Mouse (Mus musculus) urinary bladder, postnatal 4 days (tissue): ENCODE results near the gene Akap2.

ENCODE experiments used
- DNase-seq, 2 experiments: peaks; one replicate each; pipeline ENCODE4 v3.0.0; 2021 to 2022; ENCODE audit warnings: low spot score in 2 of 2

Gene Akap2

DNA sequence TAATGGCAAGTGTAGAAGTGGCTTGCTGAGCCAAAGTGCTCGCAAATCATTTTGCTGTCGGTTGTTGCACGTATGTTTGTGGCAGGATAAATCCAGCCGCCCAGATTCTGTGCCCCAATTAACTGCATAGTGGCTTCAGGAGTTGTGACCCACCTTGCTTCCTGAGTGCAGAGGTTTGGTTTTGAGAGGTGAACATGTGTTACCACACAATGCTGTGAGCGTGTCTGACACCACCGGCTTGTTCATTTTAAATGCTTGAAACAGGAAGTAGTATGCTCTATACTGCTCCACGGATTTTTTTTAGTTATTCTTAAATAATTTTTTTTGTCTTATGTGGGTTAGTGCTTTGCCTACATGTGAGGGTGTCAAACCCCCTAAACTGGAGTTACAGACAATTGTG, 114.9 kb downstream of the Akap2 start:
- DNase-seq: no peak

DNA sequence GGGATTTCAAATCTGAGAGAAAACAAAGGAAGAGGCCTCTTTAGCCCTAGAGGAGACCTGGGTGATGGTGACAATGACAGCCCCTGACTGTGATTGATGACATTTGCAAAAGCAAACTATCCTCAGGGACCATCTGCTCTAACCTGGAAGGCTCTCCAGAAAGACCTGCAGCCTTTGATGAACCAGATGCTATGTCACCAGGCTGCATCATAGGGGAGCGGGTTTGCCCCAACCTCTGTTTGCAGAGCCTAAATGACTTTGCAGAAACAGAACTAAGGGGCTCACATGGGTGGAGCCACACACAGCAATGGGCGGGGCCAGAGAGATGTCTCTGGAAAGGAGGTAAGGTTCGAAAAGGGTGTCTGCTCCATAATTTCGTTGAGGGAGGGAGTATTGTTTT, 115.6 kb downstream of the Akap2 start:
- no peak for DNase-seq

DNA sequence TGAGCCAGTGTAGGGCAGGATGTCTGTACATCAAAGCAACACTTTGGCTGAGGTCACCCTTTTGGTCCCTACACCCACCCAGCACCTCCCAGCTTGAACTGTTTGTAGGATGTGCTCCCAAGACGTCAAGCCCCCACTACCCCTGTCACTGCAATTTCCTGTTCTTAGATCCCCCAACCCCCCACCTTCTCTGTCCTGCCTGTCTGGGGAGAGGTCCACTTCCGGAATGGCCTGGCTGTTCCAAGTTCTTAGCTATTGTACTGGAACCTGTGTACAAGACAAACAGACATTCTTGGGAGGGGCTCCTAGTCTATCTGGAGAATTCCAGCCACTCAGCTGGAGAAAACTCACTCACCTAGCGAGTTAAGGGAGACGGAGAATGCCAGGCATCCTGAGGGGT, 116.7 kb downstream of the Akap2 start:
- no peak for DNase-seq

DNA sequence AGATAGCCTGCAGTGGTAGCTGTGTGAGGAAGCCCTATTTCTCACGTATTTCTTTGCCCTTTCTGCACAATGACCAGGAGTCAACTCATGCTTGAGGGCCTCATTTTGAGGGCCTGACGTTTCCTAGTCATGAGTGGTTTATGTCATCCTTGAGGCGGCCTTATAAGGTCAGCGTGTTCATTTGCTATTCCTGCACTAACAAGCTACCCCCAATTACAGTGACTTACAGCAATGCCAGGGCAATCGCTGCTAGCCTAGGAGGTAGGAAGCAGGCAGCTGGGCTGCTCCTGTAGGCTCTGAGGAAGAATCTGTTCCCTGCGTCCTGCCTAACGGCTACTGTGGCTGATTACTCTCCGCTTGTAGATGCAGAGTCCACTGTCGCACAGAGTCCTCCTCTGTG, 119.6 kb downstream of the Akap2 start:
- DNase-seq: no peak

DNA sequence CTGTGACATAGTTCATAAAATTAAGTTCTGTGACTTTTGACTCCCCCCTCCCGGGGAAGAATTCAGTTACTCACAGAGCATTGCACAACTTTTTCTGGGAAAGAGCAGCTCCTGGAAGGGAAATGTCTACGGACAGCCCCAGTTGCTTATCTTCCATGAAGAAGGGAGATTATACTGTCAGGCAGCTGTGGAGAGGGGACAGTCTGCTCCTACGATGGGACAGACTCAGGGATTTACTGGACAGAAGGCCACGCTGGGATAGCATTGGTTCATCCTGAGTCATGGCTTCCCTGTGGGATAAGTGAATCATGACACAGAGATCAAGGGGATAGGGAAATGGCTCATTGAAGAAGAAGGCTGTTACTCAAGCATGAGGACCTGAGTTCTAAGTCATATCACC, 121.9 kb downstream of the Akap2 start:
- no peak for DNase-seq

DNA sequence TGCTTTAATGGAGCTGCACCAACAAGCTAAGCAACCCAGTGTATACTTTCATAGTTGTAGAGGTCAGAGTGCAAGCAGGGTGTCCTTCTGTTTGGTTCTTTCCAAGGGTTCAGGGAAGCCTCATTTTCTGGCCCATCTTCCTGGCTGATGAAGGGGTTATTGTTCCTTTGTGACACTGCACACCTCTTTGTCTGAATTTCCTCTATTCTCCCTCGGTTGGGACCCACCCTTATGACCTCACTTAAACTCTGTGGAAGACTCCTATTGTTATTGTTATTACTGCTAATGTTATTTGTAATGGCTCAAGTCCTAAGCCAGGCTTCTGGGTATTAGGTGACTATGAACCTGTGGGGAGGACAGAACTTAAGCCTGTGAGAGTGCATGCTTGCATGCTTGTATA, 124.5 kb downstream of the Akap2 start:
- no peak for DNase-seq

DNA sequence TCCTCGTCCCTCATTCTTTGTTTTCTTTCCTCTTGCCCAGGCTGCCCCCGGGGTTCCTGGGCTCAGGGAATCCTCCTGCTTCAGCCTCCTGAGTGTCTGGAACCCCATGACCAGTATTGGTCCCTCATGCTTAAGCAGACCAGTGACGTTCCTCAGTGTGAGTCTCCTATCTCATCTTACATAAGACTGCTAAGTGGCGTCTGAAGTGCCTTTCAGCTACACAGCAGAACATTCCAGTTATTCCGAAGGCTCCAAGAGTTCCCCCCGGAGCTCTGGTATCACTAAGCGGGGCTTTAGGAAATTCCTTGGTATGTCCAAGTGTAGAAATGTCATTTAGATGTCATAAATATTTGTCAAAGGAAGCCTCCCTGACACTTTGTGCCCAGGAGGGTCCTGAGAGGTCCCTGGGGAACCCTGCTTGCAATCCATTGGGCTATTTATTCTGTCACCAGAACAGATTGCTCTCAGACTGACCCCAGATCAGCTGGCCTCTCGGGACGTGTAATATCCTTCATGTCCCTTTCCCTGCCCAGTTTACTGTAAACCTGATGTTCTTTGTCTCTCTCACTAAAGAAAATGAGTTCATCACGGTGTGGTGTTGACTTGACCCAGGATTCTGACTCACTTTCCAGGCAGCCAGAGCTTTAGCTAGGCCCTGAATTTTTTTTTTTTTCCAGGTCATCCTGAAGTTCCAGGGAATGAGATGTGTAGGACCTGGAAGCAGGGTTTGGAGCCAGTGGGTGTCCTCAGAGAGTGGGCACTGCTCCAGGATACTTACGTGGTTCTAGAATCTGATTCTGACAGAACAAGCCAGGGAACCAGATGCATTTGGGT, 125.2 kb downstream of the Akap2 start:
- no peak for DNase-seq

DNA sequence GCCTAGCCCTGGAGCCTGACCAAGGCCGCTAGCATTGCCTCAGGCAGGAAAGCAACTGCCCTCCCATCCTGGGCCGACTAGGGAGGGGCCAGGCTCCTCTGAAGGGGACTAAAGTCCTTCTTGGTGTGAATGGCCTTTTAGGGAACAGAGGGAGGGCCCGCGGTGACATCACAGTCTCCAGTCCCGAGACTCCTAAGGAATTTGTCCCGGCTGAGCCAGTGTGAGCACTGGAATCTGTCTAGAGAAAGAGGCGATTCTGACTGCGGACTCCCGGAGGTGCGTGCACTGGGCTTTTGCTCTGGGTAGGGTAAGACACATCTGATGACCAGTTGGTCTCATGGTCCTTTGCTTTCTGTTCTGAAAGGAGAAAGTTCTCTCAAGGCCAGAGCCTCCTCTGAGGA, 127.6 kb downstream of the Akap2 start:
- DNase-seq: peak; percentile 68 to 75

DNA sequence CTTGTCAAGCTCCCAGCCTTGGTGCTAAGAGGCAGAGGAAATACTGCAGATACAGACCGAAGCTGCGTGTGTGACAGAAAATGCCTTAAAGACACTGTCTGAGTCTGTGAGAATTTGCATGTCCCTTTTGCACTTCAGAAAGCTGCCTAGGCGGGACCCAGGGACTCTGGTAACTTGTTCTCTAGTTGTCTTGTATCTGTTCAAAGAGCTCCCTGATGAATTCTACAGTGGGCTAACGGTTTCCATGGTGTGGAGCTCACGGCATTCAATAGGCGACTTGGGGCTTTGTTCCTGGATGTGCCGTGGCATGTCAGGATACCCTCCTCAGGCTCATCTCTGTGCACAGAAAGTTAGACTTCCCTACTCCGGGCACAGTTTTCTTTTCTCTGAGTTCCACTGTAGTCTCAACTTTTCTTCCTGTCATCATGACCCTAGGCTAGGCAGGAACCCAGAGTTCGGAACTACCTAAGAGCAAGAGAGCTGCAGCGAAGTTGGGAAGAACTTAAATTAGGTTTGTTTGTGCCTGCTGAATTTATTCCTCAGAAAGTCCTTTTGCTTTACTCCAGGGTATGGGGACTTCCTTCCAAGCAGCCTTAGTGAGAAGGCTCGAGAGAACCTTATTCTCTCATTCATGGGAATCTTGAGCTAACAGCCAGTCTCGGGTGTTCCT, 128.2 kb downstream of the Akap2 start:
- no peak for DNase-seq

DNA sequence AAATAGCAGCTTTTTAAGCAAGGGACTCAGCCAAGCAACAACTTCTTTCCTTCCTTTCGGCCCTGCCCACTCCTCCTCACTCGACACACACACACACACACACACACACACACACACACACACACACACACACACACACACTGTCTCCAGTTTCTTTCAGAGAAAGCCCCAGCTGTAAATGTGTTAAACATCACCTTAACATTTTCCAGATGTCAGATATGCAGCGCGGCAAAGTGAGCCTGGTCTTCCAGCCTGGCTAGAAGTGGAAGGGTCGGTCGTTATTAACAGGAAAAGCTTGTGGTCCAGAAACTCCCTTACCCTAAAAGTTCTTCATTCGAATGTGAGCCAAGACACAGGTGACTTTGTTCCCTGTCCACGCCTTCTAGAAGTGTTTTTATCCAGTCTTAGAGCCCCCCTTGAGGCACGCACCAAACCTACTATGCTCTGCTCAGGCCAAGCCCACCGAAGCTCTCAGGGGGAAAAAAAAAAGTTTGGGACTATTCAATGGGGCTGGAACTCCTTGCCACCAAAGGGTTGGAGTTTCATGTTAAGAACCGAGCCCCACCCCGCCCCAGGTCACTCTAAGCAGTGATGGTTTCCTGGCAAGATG, 129.0 kb downstream of the Akap2 start:
- DNase-seq: no peak

DNA sequence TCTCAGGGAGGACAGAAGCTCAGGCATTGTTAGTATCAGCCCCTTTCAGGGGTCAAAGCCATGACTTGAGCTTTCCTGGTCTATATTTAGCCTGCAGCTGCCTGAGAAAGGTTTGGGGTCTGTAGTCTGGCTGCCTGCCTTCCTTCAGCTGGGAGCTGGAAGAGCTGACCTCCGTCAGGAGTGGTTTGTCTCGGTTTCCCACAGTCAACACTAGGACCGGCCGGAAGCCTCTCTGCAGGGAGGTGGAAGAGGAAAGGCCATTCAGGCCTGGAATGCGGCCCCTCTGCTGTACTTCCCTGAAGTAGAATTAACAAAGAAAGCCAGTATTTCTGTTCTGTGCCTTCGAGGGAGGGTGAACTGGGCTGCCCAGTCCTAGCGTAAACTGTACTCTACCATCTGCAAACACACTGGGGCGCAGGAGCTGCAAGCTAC, 129.6 kb downstream of the Akap2 start:
- no peak for DNase-seq

DNA sequence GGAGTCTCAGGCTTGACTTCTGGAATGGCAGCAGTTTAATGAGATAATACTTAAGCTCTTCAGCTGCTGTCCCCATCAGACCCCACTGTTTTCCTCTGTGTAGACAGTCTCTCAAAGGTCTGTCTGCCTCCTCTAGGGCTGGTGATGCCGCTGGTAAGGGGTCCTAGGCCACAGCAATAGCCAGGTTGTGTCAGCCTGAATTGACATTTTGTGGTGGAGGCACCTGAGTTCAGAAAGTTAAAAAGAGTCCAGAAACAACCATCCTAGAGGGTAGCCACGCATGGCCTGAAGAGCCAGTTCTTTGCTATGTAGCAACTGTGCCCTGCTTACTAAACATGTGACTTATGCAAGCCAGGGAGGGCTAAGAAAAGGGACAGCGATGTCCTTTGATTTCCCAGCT, 130.2 kb downstream of the Akap2 start:
- no peak for DNase-seq

DNA sequence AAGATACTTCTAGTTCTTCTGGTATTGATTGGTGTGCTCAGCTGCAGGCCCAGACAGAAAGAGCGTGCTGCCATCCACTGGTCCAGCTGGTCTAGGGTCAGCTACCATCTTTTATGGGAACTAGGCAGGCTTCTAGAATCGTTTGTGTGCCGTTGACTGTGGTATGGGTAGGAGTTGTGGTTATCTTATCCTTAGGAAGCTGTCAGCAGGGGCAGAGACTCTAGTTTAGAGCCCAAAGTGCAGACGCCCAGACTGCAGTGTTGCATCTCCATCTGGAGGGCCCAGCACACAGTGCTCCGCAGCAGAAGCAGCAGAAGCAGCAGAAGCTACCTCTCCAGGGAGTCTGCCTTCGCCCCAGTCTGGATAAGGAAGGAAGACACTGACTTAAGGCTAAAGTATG, 132.0 kb downstream of the Akap2 start:
- DNase-seq: peak in 1 of 2 experiments; percentile 17

DNA sequence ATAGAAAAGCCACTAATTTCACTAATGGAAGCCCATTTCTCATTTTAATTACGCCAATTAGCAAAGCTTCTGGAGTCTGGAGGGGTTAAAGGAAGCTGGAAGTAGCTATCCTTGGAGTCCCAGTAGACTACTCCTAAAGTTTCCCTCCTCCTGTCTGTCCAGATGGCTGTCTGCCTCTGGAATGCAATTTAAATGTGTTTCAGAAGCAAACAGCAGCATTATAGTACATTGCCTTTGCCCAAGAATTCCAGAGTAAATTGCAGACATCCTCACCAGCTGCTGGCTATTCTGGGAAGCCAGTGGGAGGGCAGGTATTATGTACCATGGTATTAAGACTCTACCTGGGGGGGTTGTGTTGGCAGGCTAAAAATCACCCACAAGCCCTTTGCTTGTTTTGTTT, 134.3 kb downstream of the Akap2 start:
- peak in 1 of 2 experiments; percentile 26 for DNase-seq

DNA sequence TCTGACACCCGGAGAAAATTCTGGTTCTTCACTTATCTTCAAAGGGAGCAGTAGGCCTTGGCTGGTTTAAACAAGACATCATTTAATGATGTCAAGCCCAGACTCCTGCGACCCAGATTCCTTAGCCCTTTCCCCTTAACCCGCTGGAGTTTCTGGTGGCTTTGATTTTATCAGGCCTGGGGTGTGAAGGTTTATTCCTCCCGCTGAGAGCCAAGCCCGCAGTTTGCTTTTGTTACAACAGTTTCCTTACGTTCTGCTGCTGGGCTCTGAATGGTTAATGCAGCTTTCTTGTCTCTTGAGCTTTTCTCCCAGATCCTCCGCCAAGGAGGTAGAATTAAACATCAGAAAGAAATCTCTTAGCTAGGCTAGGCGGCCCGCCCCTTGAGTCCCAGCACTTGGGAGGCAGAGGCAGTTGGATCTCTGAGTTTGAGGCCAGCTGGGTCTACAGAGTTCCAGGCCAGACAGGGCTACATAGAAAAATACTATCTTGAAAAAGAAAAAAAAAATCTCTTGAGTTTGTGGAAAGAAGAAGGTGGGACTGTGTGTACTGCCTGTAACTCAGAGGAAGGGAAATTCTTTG, 135.1 kb downstream of the Akap2 start:
- DNase-seq: peak in 1 of 2 experiments; percentile 49

DNA sequence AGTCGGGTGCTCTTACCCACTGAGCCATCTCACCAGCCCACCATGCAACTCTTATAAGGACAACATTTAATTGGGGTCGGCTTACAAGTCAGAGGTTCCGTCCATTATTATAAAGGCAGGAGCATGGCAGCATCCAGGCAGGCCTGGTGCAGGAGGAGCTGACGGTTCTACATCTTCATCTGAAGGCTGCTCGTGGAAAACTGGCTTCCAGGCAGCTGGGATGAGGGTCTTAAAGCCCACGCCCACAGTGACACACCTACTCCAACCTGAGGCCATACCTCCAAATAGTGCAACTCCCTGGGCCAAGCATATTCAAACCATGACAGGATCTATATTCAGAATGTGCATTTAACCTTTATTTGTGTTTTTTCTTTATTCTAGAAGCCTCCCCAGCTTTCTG, 136.7 kb downstream of the Akap2 start:
- DNase-seq: peak in 1 of 2 experiments; percentile 53

DNA sequence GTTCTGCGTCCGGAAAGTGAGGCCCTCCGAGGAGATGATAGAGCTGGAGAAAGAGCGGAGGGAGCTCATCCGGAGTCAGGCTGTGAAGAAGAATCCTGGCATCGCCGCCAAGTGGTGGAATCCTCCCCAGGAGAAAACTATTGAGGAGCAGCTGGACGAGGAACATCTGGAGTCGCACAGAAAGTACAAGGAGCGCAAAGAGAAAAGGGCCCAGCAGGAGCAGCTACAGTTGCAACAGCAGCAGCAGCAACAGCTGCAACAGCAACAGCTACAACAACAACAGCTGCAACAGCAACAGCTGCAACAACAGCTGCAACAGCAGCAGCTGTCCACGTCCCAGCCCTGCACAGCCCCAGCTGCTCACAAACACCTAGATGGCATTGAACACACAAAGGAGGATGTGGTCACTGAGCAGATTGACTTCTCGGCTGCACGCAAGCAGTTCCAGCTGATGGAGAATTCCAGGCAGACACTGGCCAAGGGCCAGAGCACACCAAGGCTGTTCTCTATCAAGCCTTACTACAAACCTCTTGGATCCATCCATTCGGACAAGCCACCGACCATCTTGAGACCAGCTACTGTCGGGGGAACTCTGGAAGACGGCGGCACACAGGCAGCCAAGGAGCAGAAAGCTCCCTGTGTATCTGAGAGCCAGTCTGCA, 138.0 kb downstream of the Akap2 start:
- peak; percentile 62 to 68 for DNase-seq

DNA sequence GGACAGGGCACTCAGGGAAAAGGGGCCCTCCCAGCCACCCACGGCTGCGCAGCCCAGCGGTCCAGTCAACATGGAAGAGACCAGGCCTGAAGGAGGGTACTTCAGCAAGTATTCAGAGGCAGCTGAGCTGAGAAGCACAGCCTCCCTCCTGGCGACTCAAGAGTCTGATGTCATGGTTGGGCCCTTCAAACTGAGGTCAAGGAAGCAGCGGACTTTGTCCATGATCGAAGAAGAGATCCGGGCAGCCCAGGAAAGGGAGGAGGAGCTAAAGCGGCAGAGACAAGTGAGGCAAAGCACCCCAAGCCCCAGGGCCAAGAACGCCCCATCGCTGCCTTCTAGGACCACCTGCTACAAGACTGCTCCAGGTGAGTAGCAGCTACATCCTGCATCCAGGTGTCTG, 139.2 kb downstream of the Akap2 start:
- peak in 1 of 2 experiments; percentile 57 for DNase-seq

DNA sequence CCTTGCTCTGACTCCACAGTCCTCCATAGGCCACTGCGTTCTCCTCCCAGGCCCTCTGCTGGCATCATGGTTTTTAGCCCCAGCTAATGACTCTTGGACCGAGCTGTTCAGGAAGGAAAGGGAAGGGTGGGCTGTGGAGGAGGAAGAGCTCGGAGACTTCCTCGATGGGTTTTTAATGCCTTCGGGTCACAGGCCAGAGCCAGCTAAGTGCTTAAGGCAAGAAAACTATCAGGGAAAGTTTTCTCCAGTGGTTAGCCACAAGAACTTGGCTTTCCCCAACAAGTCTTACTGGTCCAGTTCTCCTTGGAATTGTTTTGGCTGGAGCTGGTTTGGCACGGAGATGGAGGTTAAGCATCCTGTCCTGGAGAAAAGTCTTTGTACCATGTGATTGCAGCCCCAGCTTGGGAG, 142.8 kb downstream of the Akap2 start:
- DNase-seq: no peak

DNA sequence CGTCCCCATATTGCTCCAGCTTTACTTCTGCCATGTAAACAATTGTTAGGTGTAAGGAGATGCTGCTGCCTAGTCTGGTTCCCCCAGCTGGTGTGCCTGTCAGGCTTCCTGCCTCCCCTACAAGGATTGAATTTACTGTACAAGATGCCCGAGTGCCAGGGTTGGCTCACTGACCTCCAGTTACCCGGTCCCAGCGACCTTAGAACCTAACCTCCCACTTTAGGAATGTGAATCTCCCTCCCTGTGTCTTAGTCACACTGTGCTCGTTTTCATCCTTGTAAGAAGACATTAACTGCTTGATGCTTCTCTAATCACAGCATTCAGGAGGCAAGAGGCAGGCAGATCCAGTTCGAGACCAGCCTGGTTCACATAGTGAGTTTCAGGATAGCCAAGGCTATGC, 143.7 kb downstream of the Akap2 start:
- no peak for DNase-seq

DNA sequence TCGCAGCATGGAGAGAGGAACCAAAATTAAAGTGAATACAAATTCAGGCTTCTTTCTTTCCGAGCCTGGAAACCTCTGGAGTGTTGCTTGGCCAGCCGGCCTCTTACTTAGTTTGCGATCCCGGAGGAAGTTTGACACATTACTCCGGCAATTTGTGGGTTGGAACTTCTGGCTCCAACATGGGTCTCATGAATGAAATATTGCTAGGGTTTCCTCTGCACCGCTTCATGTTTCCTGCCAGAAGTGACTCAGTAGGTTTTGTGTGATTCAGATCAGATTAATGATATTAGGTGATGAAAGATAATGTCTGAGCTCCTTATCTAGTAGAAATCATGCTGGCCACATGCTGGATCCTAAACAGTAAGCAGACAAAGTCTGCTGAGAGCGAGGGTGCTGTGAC, 144.4 kb downstream of the Akap2 start:
- DNase-seq: no peak
